Mouse (Mus musculus) embryonic fibroblast, embryonic 13.5 days (primary cell): Measurements from ENCODE around the gene Cox17.

ENCODE experiments used
- CTCF ChIP-seq: IDR thresholded peaks from 2 replicates; pipeline ENCODE4 v1.5.1; 2011; ENCODE audit warnings: mild to moderate bottlenecking, control low read depth, low read length, moderate library complexity, borderline replicate concordance; ENCODE audit not compliant: insufficient read depth
- POLR2A ChIP-seq: IDR thresholded peaks from 2 replicates; pipeline ENCODE4 v1.6.1; 2011; ENCODE audit warnings: low read depth, mild to moderate bottlenecking, control low read depth, low read length, moderate library complexity

- no peak for TF ChIP-seq CTCF
- TF ChIP-seq POLR2A = no peak
Observed at GRCm38 (mm10) chr16:38385184-38385634, 38.4 kb downstream of the Cox17 start.
